Mouse (Mus musculus) retina, postnatal 7 days (tissue): ENCODE measurements at regions not wholly inside any gene's neighbourhood (a gene's known extent, or its start where the extent isn't known, plus 50 kb on each side); places are given as distances from the start of the nearest gene placed in this dataset.

Experiments
- DNase-seq: peaks from one replicate; pipeline ENCODE4 v3.0.0-alpha.2; 2012; ENCODE audit warnings: low read depth, low spot score

DNA sequence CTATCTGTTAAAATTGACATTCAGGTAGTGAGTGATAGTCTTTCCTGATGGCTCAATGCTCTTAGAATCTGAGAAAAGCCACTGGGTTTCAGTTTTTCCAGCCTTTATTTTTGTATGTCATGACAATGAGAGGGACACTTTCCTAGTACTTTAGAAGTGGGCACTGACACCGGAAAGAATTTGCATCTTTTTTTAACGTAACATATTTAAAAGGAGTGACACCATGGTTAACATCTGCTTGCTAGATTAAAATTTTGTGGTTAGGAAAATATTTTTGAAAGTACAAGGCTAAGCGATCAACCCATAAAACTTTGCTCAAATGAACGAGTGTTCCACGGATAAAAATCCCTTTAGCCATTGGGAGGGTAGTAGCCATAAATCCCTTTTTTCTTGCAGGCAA lies 174.7 kb downstream of the 1700129C05Rik start:
- DNase-seq = no peak

DNA sequence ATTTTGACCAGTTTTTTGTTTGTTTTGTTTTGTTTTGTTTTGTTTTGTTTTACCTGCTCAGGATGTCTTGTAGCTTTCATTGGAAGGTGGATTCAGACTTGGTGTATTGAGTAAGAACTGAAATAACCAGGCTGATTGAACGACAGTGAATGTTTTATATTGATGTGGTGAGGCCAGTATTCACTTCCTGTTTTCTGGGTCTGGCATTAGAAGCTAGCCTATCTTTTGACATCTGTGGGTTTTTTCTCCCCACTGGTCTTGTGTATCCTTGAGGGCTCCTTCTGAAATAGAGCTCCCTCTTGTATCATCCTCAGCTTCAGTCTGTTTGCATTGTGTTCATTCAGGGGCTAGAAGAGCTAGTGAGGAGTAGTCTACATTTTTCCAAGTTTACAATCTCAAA lies 175.5 kb downstream of the 1700129C05Rik start:
- no peak for DNase-seq

DNA sequence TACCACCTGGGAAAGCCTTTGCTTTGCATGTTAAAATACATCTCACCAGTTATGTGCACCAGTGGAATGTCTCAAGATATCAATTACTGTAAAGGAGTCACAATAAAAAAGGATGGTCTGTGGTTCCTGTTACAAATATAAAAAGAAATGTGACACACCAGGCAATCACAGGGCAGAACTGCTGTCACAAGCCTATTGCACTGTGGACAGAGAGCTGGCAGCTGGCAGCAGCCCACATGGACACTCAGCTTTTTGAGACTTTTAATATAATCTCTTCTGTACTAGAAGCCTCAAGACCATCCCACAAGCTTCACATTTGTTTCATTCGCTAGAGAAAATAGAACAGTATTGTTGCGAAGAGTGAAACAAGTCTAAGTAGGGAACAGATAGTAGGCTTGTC lies 197.7 kb downstream of the 1700129C05Rik start:
- no peak for DNase-seq

DNA sequence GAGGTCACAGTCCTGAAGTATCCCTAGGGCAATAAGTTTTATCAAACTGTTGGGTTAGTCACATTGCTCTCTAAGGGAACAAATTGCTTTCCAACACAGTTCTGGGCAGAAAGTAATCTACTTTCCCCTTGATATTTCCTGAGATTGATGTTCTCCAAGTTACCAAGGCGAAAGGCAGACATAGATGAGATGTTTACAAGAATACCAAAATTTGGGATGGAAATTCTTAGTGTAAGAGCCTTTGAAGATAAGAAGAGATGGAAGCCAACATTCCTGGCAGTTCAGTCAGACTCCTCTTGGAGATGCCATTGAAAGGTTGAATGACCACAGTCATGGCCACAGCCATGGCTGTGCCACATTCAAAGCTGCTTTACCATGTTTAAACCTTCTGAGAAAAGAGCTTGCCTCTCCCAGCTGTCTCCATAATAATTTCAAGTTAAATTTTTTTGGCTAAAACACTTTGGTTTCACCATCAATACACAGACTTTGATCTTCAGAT lies 199.4 kb downstream of the 1700129C05Rik start:
- DNase-seq = no peak

DNA sequence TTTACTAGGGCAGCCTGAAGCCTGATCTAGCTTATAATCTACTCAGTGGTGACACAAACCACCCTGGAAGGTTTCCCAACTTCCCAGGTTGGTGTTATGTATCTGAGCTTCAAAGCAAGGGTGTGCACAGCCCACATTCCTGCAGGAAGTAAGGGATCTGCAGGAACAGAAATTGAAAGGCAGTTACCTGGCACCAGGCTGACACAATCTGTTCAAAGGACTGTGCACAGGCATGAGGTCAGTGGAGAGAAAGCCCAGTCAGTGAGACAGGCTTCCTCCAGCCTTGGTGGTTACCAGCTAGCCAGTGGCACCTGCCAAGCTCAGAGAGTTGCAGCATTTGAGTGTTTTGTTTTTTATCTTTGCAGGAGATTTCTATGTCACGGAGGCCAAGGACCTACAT lies 203.6 kb downstream of the 1700129C05Rik start:
- DNase-seq = no peak

DNA sequence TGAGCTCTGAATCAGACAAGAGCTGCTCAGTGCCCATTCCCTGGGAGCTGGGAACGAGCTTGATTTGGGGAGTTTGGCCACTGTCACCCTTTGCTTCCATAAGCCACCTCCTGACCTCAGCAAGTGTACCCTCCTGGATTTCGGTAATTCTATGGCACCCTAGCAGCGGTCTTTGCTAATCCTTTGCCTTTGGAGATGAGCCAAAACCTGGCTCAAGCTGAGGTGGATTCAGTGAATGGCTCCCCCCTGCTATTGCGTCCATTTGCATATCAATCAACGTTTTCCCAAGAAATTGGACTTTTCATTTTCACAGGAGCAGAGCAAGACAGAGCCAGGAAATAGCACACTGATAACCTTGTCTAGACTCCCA lies 204.1 kb downstream of the 1700129C05Rik start:
- no peak for DNase-seq

DNA sequence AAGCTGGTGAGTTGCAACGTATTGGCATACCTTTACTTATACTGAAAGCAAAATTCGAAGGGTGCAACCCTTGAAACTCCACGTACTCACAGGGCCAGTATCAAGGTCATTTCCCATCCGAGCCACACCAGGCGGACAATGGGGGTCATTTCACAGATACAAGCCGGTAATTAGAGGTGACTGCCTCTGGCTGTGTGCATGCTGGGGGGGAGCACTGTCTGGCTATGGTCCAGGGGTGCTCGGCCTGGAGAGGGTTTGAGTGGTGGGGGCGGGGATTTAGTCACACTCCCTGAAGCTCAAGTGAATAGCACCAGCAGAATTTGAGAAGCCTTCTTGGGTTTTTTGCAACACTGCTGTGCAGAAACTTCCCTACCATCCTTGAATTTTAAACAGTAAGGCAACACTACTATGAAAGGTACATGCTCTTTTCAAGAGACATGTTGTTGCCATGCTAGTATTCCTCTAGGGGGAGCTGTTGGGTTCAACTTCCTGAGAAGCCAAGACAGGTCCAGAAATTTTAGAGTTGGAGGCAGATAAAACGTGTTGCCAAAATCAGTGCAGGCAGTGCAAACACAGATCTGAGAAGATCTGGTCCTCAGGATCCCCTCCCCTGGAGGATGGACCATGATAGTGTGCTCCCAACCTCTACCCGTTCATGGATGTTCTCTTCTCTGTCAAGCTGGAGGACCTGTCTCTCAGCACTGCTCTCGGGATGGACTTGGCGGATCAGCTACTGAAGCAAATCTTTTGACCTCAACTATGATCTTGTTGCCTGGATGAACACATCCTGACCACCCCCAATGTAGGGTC lies 204.7 kb downstream of the 1700129C05Rik start:
- DNase-seq = peak; percentile 19

DNA sequence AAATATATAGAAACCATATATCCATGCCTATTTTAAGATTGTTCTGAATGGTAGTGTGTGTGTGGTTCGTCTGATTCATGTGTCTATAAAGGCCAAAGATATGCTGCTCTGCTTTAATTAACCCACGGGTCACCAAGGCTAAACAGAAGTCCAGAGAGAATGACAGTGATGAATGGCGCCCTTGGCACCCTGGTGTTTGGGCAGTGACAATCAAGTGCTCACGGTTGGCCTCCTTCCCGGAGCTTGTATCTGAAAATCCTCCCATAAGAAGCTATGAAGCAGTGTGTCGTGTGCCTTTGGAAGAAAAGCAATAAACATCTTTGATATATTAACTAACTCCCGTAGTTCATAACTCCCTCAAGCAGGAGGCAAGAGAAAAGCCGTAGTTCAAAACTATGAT lies 205.4 kb downstream of the 1700129C05Rik start:
- no peak for DNase-seq

DNA sequence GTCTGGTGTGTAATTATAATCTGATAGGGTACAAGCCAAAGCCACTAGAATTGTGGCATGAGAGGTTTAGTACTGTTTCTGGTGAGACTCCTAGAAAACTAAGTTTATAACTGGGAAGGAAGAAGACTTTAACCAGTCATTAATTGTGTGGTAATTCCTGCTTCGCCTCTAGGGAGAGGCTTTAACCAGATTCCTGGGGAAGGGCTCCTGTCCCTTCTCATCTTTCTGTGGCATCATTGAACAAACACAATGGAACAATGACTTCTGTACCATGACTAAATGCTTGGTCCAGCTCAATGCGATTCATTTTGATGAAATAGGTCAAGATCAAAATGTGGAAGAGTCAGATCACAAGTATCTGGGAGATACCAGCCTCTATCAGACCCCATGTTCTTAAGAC lies 206.6 kb downstream of the 1700129C05Rik start:
- no peak for DNase-seq

DNA sequence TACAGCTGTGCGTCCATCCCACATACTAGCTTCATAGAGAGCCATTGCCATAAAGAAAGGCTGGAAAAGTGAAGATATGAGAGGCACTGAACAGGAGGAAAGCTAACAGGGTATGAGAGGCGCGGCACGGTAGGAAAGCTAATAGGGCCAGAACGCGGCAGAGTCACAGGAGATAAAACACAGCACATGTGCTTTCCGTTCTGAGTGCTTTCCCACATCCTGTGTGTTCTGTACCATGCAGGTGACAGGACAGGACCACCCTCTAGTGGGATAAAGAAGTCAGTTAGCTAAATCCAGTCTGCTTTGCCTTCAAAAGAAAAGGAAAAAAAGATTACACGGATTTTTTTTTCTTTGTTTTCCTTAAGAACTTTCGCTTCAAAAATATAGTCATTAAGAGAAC lies 224.8 kb downstream of the 1700129C05Rik start:
- DNase-seq = no peak

DNA sequence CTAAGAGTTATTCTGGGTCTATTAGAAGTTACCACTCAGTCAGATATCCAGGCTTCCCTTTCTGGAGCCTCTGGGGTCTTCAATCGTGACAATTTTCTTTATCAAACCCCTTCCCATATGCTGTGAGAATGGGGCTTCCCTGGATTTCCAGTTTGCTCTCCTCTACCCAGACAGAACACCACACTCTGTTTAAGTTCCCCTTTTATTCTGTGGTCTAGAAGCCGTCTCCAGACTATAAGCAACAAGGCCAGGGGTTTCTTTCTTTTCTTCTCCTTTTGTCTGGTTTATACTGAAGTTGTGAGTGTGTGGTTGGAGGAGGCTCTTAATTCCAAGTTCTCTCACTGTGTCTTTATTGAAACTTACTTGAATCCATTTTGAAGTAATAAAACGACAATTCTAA lies 225.5 kb downstream of the 1700129C05Rik start:
- DNase-seq = no peak

DNA sequence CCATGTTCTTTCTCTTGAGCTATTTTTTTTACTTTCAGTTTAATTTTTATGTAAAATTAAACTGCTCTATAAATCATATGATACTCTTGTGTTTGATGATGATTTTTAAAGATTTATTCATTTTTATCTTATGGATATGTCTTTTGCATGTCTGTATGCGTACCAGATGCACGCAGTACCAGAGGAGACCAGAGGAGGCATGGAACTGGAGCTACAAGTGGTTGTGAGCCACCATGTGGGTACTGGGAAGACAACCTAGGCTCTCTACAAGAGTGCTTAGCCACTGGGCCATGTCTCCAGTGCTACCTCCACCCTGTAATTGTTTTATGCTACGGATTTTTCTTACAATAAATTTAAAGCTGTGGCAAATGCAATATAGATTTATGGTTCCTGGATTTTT lies 227.8 kb downstream of the 1700129C05Rik start:
- DNase-seq = no peak

DNA sequence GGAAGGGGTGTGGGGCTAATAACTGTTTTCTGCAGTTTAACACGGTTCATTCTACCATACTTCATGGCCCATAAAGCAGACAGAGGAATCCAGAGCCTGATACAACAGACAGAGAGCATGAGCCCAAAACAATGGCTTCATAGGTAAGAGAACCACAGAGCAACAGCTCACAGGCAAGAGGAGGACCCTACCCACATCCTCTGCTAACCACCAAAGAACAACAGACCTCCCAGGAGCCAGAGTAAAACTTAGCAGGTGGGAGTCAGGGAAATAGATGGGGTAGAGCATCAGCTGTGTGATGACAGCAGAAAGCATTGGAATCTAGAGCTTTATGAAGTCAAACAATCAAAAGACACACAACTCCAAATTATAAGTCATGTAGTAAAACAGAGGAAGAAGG lies 231.8 kb downstream of the 1700129C05Rik start:
- DNase-seq = no peak

DNA sequence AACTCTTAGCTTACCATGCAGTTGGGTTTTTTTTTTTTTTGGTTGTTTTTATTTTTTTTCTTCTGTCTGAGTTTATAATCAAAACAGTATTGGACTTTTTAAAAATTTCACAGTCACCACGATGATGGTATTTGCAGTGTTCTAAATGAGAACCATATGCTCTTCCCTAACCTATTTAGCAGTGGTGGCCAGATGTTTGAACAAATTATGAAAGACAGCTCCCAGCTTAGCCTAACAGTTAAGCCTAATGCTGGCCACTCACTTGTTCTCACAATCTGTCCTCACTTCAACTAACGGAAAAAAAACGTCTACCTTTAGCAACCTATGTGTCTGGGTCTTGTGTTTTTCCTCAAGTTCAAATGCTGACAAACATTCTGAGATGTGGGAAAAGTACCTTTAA lies 234.8 kb downstream of the 1700129C05Rik start:
- DNase-seq = no peak

DNA sequence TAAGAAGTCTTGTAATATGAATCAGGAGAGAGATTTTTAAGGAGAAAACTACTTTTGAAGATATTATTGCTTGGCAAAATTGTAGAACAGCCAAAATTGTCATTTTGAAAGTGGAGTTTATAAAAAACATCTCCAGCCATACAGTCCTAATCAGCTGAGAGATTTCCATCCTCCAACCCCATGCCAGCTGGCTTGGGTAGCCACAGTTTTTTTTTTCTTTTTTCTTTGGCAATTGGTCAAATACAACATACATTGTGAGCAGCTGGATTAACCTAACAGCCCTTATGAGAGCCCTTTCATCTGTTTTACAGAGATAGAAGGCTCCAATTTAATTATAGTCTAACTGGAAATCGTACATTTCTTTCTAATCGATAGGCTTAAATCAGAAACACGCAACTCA lies 235.3 kb downstream of the 1700129C05Rik start:
- DNase-seq = no peak

DNA sequence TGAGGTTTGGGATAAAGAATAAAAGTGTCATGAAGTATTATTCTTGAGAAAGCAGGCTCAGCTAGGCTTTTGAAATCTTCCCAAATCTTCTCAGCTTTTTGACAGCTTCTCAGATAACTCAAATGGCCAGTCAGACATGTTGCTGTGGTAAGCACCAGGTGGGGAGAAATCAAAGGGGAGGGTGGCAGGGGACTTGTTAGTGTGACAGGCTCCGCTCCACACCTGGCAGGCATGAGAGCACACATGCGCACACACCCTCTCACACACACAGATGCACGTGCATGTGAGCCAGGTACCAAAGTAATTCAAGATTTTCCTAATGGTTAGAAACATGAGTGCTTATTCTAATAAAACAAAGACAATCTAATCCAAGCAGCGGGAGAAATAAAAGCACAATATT lies 236.1 kb downstream of the 1700129C05Rik start:
- no peak for DNase-seq

DNA sequence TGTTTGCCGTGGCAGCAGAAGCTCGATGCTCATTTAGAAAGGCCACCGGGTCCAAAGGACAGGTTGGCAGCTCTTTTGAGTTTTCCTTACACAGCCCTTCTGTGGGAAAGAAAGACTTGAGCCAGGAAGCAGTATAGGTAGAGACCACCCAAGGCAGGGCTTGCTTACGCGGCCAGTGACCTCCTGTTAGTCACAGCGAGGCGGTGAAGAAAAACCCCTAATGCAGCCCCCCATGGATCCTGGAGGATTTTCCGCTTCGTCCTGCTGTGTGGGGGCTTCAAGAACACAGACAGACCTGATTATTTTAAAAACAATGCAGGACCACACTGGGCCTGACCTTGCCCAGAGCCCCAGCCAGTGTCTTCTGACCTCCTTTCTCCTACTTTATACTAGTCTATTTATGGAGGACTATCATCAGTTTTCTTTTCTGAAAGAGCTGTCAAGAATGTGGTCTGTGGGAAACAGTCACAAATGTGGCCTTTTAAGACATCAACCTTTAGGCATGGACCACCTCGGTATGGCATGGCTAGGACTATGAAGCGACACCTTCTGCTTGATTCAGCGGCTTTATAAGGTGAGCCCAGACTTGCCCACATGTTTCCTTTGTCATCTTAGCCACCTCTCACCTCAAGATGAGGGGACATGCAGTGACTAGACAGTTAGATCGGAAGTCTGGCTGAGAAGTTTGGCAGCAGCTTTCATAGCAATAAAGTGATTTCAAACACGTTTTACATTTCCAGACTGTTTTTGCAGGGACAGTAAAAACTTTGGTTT lies 274.3 kb downstream of the 1700129C05Rik start:
- no peak for DNase-seq

DNA sequence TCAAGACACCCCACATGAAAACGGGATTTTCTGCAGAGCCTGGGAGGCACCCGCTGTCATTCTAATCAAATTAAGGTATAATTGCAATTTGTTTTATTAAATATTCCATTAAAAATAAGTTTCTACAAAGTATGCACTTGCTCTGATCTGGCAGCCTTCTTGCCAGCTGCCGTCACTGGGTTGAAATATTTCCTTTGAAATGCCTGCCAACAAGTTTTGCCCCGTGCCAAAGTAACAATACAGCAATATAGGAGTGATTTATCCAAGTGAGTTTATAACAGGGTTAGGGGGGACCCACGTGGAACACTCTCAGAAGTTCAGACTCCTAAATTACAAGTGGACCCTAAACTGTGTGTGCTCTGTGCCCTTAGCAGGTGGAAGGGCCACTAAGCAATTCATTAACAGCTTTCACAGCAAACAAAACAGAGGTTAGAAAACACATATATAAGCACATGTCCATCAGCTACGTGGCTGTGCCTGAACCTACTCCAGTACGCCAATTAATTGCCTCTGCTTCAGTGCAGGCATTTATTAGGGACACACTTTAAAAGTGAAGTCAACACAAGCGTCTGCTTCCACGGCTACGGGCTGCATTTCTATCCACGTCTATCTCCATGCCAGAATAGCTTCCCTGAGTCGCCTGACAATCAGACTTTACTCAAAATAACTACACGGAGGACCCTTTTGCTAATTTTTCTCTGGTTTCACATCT lies 275.1 kb downstream of the 1700129C05Rik start:
- no peak for DNase-seq

DNA sequence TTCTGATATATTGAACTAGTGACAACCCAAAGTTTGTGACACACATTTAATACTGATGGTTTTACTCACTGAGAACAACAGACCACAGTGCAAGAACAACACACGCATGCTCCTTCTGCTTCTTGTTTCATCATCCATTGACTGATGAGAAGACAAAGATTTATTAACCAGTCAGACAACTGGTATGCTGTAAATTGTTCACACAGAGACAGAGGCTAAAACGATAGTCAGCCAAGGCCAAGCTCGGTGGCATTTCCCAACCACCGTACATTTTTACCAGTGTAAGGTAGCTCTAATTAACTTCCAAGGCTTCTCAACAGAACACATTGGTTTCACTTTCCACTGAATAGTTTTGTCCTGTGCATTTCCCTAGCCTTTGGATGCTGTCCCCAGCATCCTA lies 287.8 kb downstream of the 1700129C05Rik start:
- no peak for DNase-seq

DNA sequence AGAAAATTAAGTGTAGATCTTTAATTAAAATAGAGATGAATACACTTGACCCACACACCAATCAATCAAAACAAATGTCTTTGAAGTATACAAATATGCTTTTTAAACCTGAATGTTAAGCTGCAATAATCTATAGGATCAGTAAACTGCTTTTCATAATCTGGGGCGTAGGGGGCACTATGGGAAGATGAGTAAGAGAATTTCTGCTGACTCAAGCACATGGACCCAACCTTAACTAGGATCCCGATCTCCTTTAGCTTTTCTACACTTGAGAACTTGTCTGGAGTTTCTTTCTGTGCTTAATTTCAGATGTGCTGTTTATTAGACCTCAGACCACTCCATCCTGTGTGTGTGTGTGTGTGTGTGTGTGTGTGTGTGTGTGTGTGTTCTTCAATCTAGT lies 298.1 kb downstream of the 1700129C05Rik start:
- no peak for DNase-seq

DNA sequence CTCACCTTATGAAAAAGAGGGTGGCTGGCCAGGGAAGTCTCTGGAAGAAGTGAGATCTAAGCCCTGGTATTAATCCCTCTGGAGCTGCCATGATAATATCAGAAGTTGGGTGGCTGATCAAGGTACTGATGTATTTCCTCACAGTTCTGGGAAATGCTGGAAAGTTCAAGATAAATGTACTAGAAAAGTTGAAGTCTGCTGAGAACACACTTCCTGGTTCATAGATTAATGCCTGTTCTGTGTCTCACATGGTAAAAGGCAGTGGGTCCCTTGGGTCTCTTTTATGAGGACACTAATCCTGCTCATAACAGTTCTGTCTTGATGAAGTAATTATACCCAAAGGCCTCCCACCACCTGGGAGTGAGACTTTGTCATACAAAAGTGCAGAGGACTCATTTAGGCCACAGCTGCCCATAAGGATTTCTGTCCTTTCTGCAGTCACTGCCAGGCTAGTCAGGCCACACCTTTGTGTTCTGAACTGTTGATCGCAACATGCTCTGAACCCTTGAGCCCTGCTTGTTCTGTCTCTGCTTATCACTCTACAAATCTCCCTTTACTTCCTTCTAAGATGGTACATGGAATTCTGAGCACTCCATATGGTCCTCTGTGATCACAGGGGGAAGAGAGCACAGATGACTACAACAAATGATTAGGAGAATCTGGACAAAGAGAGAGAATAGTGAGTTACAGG lies 300.4 kb downstream of the 1700129C05Rik start:
- DNase-seq = no peak

DNA sequence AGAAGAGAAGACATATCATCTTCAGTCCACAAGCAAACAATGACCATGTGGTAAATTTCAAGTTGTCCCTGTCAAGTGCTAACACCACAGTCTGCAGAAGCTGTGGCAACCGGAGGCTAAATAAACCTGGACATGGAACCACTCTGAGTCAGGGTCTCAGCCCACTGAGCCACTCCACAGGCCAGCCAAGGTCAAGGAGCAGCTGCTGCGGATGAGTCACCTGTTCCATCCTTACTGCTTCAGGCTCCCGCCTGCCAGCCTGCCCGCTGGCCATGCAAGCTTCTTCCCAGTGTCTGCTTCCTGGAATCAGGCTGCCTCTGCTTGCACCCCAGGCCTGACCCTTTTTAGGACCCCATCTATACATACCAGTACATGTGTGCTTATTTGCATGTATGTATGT lies 319.8 kb downstream of the 1700129C05Rik start:
- no peak for DNase-seq
